Mouse (Mus musculus) forebrain, embryonic 13.5 days (tissue): ENCODE results near the gene Myrip. TPM values are rescaled to one million over a fixed set of nuclear protein-coding genes. Genes with fewer than 3 reads are reported as not detected.
"Not testable (repeated sequence)": the region's sequence is repeated elsewhere in the genome, so short reads cannot be mapped to it uniquely, and the experiment has no call there.

Source experiments
- ATAC-seq: fragments of 200-750 bp; cut with Nextera tagmentation; 2 replicates; pipeline ENCODE4 v1.8.0; 2017
- H3K27ac ChIP-seq: fragments of 300-500 bp; sonication (generic); 2 replicates; pipeline ENCODE4 v1.5.1; 2015; ENCODE audit warnings: inconsistent platforms, mild to moderate bottlenecking, moderate library complexity
- H3K27me3 ChIP-seq: fragments of 300-500 bp; sonication (generic); 2 replicates; pipeline ENCODE4 v1.6.1; 2015; ENCODE audit warnings: mild to moderate bottlenecking, inconsistent platforms
- H3K36me3 ChIP-seq: fragments of 300-500 bp; sonication (generic); 2 replicates; pipeline ENCODE4 v1.6.1; 2015; ENCODE audit warnings: mild to moderate bottlenecking, inconsistent platforms; ENCODE audit not compliant: poor library complexity, severe bottlenecking
- H3K4me1 ChIP-seq: fragments of 300-500 bp; sonication (generic); 2 replicates; pipeline ENCODE4 v1.6.1; 2015; ENCODE audit warnings: inconsistent platforms
- H3K4me2 ChIP-seq: fragments of 300-500 bp; sonication (generic); 2 replicates; pipeline ENCODE4 v1.6.1; 2015; ENCODE audit warnings: inconsistent platforms, mild to moderate bottlenecking, moderate library complexity
- H3K4me3 ChIP-seq: fragments of 300-500 bp; sonication (generic); 2 replicates; pipeline ENCODE4 v1.5.1; 2015; ENCODE audit warnings: mild to moderate bottlenecking, inconsistent platforms
- H3K9ac ChIP-seq: fragments of 300-500 bp; sonication (generic); 2 replicates; pipeline ENCODE4 v1.6.1; 2015; ENCODE audit warnings: mild to moderate bottlenecking, inconsistent platforms
- H3K9me3 ChIP-seq: fragments of 300-500 bp; sonication (generic); replicated peaks from 2 replicates; pipeline ENCODE4 v1.6.1; 2016; ENCODE audit warnings: inconsistent platforms
- WGBS: fragments of 180-500 bp; shearing (Covaris S2); methylation state at CpG from one replicate; pipeline ENCODE4 v1.1.7; 2015; 5-methylcytosine and 5-hydroxymethylcytosine counted together
- polyA plus RNA-seq: library from polyadenylated mRNA; unstranded; fragments of >200 nt; fragmentation: Nextera tagmentation; extraction: Ambion mirVana; gene quantifications from 2 replicates; pipeline ENCODE4 v1.2.1, GENCODE M21; 2015

Myrip gene
- polyA plus RNA-seq, 1 experiment from 2014 or later: 1.1 TPM

DNA sequence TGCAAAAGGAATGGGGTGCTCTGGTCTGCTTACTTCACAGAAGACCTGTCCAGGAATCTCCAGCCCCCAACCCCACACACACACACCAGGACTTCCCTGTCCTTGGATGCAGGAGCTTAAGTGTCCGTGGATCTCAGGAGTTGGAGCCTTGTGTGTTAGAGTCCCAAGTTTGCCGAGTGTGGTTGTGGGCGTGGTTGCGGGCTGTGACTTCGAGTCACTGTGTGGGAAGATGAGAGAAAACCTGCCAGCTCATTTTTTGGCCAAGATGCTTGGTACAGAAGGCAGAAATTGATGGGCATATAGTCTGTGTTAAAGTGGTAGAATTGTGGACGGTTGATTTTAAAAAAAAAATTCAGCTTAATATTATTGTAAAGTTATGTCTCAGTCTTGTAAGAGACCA lies 60.3 kb downstream of the Myrip start:
- 91% methylated on average over 6 of the region's 6 CpGs for WGBS
- no peak overlapping the region for H3K4me3 ChIP-seq
- no peak overlapping the region for H3K27ac ChIP-seq
- H3K9ac ChIP-seq: no peak overlapping the region
- no peak overlapping the region for H3K4me2 ChIP-seq
- no peak for ATAC-seq
- H3K36me3 ChIP-seq: no peaks in the 10 kb centered on the region
- H3K9me3 ChIP-seq: no peaks in the 10 kb centered on the region
- H3K4me1 ChIP-seq: no peaks in the 10 kb centered on the region
- no peaks in the 10 kb centered on the region for H3K27me3 ChIP-seq

GRCm38 (mm10) chr9:120362684-120363083 lies 61.4 kb downstream of the Myrip start:
- Histone ChIP-seq H3K4me1 (no peaks in the 10 kb centered on the region), H3K4me2 (no peak overlapping the region), H3K27ac (no peak overlapping the region), H3K4me3 (no peak overlapping the region), H3K36me3 (no peaks in the 10 kb centered on the region), H3K27me3 (no peaks in the 10 kb centered on the region), H3K9ac (no peak overlapping the region), H3K9me3 (no peaks in the 10 kb centered on the region)
- ATAC-seq: no peak
- WGBS: 85% methylated on average over 3 of the region's 3 CpGs

GRCm38 (mm10) chr9:120364653-120365283 lies 63.5 kb downstream of the Myrip start:
- Histone ChIP-seq H3K27ac (no peak overlapping the region), H3K36me3 (no peaks in the 10 kb centered on the region), H3K4me1 (no peaks in the 10 kb centered on the region), H3K4me2 (no peak overlapping the region), H3K27me3 (no peaks in the 10 kb centered on the region), H3K9me3 (no peaks in the 10 kb centered on the region), H3K9ac (no peak overlapping the region), H3K4me3 (no peak overlapping the region)
- no peak for ATAC-seq
- 85% methylated on average over 19 of the region's 19 CpGs for WGBS

DNA sequence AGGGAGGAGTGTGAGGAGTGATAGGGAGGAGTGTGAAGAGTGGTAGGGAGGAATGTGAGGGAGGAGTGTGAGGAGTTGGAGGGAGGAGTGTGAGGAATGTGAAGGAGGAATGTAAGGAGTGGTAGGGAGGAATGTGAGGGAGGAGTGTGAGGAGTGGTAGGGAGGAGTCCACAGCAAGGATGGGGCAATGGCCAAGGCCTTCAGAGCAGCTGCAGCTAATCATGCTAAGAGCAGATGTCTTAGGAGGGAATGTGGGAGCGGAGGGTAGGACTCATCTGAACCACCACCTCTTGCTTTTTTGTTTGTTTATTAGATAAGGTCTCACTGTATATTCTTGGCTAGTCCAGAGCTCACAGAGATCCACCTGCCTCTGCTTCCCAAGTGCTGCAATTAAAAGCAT lies 66.2 kb downstream of the Myrip start:
- 100% methylated on average over 1 of the region's 1 CpGs for WGBS
- H3K4me3 ChIP-seq: no peak overlapping the region
- no peaks in the 10 kb centered on the region for H3K27me3 ChIP-seq
- no peak for ATAC-seq
- H3K9me3 ChIP-seq: no peaks in the 10 kb centered on the region
- H3K9ac ChIP-seq: no peak overlapping the region
- no peaks in the 10 kb centered on the region for H3K4me1 ChIP-seq
- no peaks in the 10 kb centered on the region for H3K36me3 ChIP-seq
- no peak overlapping the region for H3K4me2 ChIP-seq
- H3K27ac ChIP-seq: no peak overlapping the region

DNA sequence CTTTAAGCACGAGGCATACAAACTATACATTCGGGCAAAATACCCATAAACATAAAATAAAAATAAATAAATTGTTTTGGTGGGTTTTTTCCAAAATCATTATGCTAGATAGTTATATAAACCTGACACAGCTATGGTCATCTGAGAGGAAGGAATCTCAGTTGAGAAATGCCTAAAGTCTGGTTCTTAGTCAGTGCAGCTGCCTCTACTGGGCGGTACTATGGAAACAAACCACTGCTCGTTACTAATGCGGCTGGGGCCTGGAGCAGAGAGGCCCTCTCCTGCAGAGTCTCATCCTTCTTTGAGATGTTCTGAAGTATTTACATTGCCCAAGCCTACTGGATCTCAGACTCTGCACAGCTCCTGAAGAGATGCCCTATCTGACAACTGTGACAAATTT lies 70.3 kb downstream of the Myrip start:
- Histone ChIP-seq H3K36me3 (no peaks in the 10 kb centered on the region), H3K27ac (no peak overlapping the region), H3K27me3 (no peaks in the 10 kb centered on the region), H3K4me3 (no peak overlapping the region), H3K9me3 (no peaks in the 10 kb centered on the region), H3K9ac (no peak overlapping the region), H3K4me2 (no peak overlapping the region), H3K4me1 (no peaks in the 10 kb centered on the region)
- ATAC-seq: no peak
- 77% methylated on average over 5 of the region's 5 CpGs for whole genome bisulfite sequencing

DNA sequence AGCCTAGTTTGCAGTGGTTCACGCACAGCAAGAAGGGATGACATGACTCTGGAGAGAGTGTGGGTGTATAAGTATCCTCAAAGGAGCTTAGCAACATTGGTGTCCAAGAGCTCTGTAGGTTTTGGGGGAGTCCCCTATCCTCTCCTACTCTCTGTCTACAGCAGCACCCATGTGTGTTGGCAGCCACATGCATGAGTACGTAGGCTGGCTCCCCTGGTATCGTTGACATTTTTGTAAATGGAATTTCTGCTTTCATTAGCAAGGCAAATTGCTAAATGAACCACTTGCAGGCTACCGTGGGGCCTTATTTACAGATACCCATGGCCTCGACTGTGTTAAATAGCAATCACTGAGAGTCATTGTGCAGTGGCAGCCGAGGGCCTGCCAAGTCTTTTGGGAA lies 71.0 kb downstream of the Myrip start:
- Histone ChIP-seq H3K9ac (no peak overlapping the region), H3K4me2 (no peak overlapping the region), H3K36me3 (no peaks in the 10 kb centered on the region), H3K27ac (no peak overlapping the region), H3K4me3 (no peak overlapping the region), H3K9me3 (no peaks in the 10 kb centered on the region), H3K27me3 (no peaks in the 10 kb centered on the region), H3K4me1 (no peaks in the 10 kb centered on the region)
- no peak for ATAC-seq
- WGBS: 60% methylated on average over 6 of the region's 6 CpGs

GRCm38 (mm10) chr9:120377726-120378125 lies 76.4 kb downstream of the Myrip start:
- Histone ChIP-seq H3K27me3 (no peaks in the 10 kb centered on the region), H3K4me2 (no peak overlapping the region), H3K4me3 (no peak overlapping the region), H3K27ac (no peak overlapping the region), H3K9ac (no peak overlapping the region), H3K9me3 (no peaks in the 10 kb centered on the region), H3K36me3 (no peaks in the 10 kb centered on the region), H3K4me1 (peaks cover 4% of the 10 kb centered on the region)
- WGBS: 24% methylated on average over 11 of the region's 11 CpGs
- ATAC-seq: no peak

DNA sequence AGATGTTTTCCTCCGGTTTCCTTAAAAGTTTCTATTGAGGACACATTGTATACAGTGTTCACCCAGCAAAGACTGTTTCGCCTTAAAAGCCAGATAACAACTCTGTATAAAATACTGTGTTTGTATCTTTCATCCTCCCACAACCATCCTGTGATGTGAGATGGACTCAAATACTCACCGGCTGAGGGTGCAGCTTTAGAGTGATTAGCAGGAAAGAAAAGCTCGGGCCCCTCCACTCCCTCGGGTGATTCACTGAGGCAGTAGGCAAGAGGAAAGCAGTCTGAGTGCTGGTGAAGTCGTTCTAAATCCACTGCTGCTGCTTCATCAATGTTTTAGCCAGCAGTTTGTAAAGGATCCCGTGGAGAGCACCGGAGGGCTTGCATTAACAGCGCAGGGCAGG lies 93.9 kb downstream of the Myrip start:
- Histone ChIP-seq H3K9me3 (no peaks in the 10 kb centered on the region), H3K4me3 (no peak overlapping the region), H3K9ac (no peak overlapping the region), H3K4me1 (no peaks in the 10 kb centered on the region), H3K27ac (no peak overlapping the region), H3K27me3 (no peaks in the 10 kb centered on the region; the same call in 1 of the 2 replicates), H3K4me2 (no peak overlapping the region), H3K36me3 (no peaks in the 10 kb centered on the region)
- WGBS: 31% methylated on average over 9 of the region's 9 CpGs
- no peak for ATAC-seq

- H3K27ac ChIP-seq: no peak overlapping the region
- ATAC-seq: no peak
- H3K4me1 ChIP-seq: no peaks in the 10 kb centered on the region
- no peaks in the 10 kb centered on the region for H3K9me3 ChIP-seq
- no peak overlapping the region for H3K4me2 ChIP-seq
- H3K9ac ChIP-seq: no peak overlapping the region
- WGBS: 94% methylated on average over 7 of the region's 7 CpGs
- no peak overlapping the region for H3K4me3 ChIP-seq
- no peaks in the 10 kb centered on the region; the same call in 1 of the 2 replicates for H3K27me3 ChIP-seq
- H3K36me3 ChIP-seq: no peaks in the 10 kb centered on the region
Observed at GRCm38 (mm10) chr9:120396579-120397185, 95.4 kb downstream of the Myrip start.

DNA sequence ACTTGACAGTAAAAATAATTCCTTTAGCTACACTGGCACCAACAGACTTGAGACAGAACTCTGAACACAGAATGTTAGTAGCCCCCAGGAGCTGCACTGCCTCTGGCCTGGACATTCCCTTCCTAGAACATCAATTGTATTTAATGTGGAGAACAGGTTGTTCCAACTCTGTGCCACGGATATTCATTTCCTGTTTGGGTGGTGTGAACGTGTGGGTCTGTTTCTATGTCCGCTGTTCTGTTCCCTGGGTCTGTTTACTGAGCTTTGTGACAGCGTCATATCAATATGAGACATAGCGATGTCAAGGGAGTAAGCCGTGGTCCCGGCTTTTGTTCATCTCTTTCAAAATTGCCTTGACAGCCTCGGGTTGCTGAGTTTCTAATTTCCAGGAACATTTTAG lies 97.0 kb downstream of the Myrip start:
- WGBS: 88% methylated on average over 8 of the region's 8 CpGs
- H3K4me1 ChIP-seq: no peaks in the 10 kb centered on the region
- H3K27ac ChIP-seq: no peak overlapping the region
- no peak overlapping the region for H3K4me3 ChIP-seq
- no peaks in the 10 kb centered on the region for H3K36me3 ChIP-seq
- no peak overlapping the region for H3K4me2 ChIP-seq
- H3K27me3 ChIP-seq: no peaks in the 10 kb centered on the region; the same call in 1 of the 2 replicates
- ATAC-seq: no peak
- no peak overlapping the region for H3K9ac ChIP-seq
- no peaks in the 10 kb centered on the region for H3K9me3 ChIP-seq

DNA sequence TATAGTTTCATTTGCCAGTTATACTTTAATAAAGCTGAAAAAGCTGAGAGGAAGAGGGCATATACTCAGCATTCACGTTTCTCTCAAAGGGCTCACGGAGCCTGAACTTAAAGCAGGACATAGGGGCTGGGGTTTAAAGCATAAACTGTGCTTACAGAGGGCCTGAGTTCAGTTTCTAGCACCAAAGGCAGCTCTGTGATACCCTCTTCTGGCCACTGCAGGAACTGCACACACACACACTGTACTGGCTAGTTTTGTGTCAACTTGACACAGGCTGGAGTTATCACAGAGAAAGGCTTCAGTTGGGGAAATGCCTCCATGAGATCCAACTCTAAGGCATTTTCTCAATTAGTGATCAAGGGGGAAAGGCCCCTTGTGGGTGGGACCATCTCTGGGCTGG lies 98.2 kb downstream of the Myrip start:
- not testable (repeated sequence) for H3K27me3 ChIP-seq, H3K36me3 ChIP-seq, H3K9ac ChIP-seq, H3K9me3 ChIP-seq, H3K4me1 ChIP-seq, ATAC-seq, H3K27ac ChIP-seq, H3K4me3 ChIP-seq, H3K4me2 ChIP-seq
- 85% methylated on average over 2 of the region's 2 CpGs for WGBS

DNA sequence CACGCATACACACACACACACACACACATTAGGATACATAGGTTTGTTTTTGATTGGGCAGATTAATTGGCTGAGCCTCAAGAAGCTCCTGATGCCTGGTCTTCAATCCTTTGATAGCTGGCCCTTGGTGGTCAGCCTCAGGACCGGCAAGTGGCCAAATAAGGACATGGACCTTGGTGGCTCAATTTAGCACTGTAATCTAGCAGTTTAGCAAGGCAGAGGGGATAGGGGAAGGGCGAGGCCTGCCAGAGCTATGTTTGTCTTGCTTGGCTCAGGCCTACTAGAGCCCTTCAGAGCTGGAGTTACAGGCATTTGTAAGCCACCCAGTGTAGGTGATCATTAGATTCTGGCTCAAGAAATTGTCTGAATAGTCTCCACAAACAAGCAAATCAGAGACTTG lies 101.1 kb downstream of the Myrip start:
- no peak for ATAC-seq
- Histone ChIP-seq H3K9ac (no peak overlapping the region), H3K4me2 (no peak overlapping the region), H3K36me3 (no peaks in the 10 kb centered on the region), H3K4me3 (no peak overlapping the region), H3K4me1 (no peaks in the 10 kb centered on the region), H3K27ac (no peak overlapping the region), H3K27me3 (no peaks in the 10 kb centered on the region), H3K9me3 (no peaks in the 10 kb centered on the region)
- WGBS: 94% methylated on average over 3 of the region's 3 CpGs

DNA sequence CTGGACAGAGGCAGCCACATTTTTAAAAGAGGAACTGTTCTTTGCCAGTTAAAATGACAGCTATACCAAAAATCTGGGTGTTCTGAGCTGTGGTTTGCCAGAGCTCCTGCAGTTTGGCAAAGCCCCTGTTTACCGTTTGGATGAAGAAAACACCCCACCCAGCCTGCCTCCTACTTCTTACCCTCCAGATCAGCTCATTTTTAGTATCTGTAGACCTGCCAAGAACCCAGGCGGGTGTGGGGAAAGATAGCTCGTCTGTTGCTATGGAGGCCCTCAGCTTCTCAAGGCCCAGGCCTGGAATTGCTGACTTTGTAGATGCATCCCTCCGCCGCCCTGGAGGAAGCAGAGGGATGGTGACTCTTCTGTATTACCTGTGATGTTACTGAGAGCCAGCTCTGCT lies 102.3 kb downstream of the Myrip start:
- WGBS: 82% methylated on average over 5 of the region's 5 CpGs
- Histone ChIP-seq H3K4me1 (no peaks in the 10 kb centered on the region), H3K27ac (no peak overlapping the region), H3K9ac (no peak overlapping the region), H3K4me3 (no peak overlapping the region), H3K27me3 (no peaks in the 10 kb centered on the region), H3K9me3 (no peaks in the 10 kb centered on the region), H3K4me2 (no peak overlapping the region), H3K36me3 (no peaks in the 10 kb centered on the region)
- ATAC-seq: no peak
